Mouse (Mus musculus): Measurements from ENCODE around the gene Tstd2. TPM values are rescaled to one million over a fixed set of nuclear protein-coding genes. Genes with fewer than 3 reads are reported as not detected.

The Tstd2 gene
- 52.6 and 59.5 TPM in 2 replicates for polyA plus RNA-seq (2016; fragmentation: Nextera tagmentation; extraction: Ambion mirVana)

DNA sequence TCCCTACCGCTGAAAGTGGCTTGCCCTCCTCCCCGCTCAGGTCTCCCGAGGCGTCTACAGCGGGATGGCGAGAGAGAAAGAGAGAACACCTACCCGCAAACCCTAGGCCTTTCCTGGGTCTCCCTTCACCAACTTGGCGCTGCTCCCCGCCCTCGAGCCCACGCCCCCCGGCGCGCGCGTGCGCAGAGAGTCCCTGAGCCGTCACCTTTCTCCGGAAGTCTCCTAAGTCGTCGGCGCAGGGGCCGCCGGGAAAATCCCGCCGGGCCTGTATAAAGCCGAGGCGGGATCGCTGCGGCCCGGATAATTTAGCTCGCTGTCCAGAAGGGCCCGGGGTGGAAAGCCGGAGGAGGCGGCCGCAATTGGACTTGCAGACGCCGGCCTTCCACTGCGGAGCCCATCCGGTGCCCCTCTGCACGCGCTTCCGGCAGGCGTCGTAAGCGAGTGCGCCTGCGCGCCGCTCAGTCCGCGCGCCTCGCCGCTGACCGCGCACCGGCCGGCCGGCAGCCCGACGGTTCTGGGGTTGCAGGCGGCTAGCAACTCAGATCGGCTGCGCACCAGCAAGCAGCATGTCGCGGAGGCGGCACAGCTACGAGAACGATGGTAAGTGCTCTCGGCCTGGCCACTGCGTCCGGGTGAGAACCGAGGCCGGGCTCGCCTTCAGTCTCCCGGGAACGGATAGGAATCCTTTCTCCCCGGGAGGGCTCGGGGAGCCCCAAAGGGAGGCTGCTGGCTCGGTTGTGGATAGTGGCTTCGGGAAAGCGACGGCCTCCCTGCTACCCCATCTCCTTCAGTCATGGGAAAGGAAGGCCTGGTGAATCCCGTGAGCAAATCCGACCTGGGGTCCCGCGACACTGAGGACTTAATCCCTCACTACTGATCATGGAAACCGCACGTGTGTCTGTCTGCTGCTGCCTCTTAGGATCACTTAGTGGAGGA is at the start of gene Tstd2, which contains the start of gene Ncbp1:
Tstd2 (minus strand) TSS at position 408 of the 936 bp plus-strand sequence.
Ncbp1 (plus strand) TSS at position 327 of the 936 bp plus-strand sequence.
- H3K4me1 ChIP-seq, result peaks cover 24% of the 10 kb centered on the region
- peak within 1 kb of the TSS; percentile 89 for H3K4me3 ChIP-seq
- H3K36me3 ChIP-seq, result peaks cover 19% of the 10 kb centered on the region
- H3K9ac ChIP-seq (replicated peaks), result peak within 1 kb of the TSS; percentile 93
- under 1% methylated on average over 74 of the region's 90 CpGs for WGBS
- peak; percentile 83 for ATAC-seq (ENCODE audit: low FRiP score, low read depth)
- no peaks in the 10 kb centered on the region for H3K9me3 ChIP-seq
- peak within 1 kb of the TSS; percentile 98 for H3K27ac ChIP-seq (replicated peaks)
- peak within 1 kb of the TSS; percentile 81 for H3K4me2 ChIP-seq (replicated peaks)
- H3K27me3 ChIP-seq, result no peaks in the 10 kb centered on the region

DNA sequence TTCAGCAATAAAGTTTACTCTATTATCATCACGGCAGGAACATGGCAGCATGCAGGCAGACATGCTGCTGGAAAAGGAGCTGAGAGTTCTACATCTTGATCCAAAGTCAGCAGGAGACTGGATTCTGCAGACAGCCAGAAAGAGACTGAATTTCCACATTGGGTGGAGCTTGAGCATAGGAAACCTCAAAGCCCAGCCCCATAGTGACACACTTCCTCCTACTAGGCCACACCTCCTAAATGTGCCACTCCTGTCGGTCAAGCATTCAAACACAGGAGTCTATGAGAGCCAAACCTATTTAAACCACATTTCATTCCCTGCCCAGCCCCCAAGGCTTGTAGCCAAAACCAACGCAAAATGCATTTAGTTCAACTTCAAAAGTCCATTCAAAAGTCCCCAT is 48.0 kb upstream of the Tstd2 start:
- H3K36me3 ChIP-seq, result peaks cover 82% of the 10 kb centered on the region

DNA sequence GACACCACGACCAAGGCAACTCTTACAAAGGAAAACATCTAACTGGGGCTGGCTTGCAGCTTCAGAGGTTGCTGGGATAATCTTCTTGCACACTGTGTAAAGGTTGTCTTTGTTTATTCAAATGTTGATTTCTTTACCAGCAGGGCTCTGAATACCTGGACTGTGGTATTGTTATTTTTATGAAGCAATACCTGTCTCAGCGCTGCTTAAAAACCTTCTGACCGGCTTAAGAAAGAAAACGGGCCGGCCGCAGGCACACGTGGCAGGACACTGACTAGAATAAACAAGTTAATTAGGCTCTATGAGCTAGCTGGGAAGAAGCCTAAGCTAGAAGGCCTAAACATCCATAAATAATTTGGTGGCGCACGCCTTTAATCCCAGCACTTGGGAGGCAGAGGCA is 47.4 kb upstream of the Tstd2 start:
- ATAC-seq (ENCODE audit: low FRiP score, low read depth), result no peak
- H3K4me2 ChIP-seq (replicated peaks), result no peak overlapping the region
- H3K27ac ChIP-seq (replicated peaks), result no peak overlapping the region
- 81% methylated on average over 9 of the region's 9 CpGs for WGBS
- H3K27me3 ChIP-seq, result no peaks in the 10 kb centered on the region
- H3K36me3 ChIP-seq, result peaks cover 83% of the 10 kb centered on the region
- no peaks in the 10 kb centered on the region for H3K9me3 ChIP-seq
- no peak overlapping the region for H3K9ac ChIP-seq (replicated peaks)
- no peaks in the 10 kb centered on the region for H3K4me1 ChIP-seq
- no peak overlapping the region for H3K4me3 ChIP-seq

More for the DNA sequence above, 48.0 kb upstream of the Tstd2 start:
- no peak overlapping the region for H3K9ac ChIP-seq (replicated peaks)
- H3K9me3 ChIP-seq, result no peaks in the 10 kb centered on the region
- no peaks in the 10 kb centered on the region for H3K4me1 ChIP-seq
- H3K4me3 ChIP-seq, result no peak overlapping the region
- ATAC-seq (ENCODE audit: low FRiP score, low read depth), result no peak
- H3K27ac ChIP-seq (replicated peaks), result no peak overlapping the region
- no peak overlapping the region for H3K4me2 ChIP-seq (replicated peaks)
- no peaks in the 10 kb centered on the region for H3K27me3 ChIP-seq
- 83% methylated on average over 3 of the region's 3 CpGs for WGBS

DNA sequence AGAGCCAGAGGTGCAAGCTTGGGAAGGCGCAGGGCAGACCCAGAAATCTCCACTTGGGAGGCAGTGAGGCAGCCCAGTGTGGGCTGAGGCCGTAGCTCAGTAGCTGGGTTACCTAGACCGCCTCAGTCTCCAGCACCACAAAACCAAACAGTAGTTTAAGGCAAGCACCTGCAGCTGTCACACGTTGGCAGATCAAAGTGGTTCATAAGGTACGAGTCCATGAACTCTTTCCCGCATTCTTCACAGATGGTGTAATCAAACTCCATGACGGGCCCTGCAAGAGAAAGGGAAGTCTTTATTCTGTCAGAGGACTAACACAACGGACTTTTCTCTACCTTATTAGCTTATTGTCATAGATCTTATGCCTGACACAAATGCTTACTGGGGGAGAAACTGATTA is 46.9 kb upstream of the Tstd2 start:
- Histone ChIP-seq H3K4me2 (replicated peaks) (no peak overlapping the region), H3K4me1 (no peaks in the 10 kb centered on the region), H3K9me3 (no peaks in the 10 kb centered on the region), H3K36me3 (peaks cover 82% of the 10 kb centered on the region), H3K27me3 (no peaks in the 10 kb centered on the region), H3K27ac (replicated peaks) (no peak overlapping the region), H3K4me3 (no peak overlapping the region), H3K9ac (replicated peaks) (no peak overlapping the region)
- ATAC-seq (ENCODE audit: low FRiP score, low read depth), result no peak
- WGBS, result 87% methylated on average over 8 of the region's 8 CpGs

DNA sequence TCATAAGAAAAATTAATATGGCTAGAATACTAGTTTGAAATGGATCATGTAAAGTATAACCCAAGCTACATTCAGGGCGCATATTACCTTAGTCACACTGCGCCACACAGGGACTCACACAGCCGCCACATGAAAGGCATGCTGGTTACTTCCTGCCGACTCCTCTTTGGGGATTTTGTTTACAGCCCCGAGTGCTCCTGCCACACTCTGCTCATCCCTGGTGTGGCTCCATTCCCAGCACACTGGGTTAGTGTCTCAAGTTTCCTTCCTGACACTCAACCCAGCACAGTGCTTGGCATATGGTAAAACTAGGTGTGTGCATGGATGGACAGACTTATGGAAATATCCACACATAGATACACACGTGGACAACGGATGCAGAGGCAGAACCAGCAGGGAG is 43.7 kb upstream of the Tstd2 start:
- no peak overlapping the region for H3K4me3 ChIP-seq
- WGBS, result 87% methylated on average over 7 of the region's 7 CpGs
- no peak overlapping the region for H3K27ac ChIP-seq (replicated peaks)
- no peak overlapping the region for H3K4me2 ChIP-seq (replicated peaks)
- H3K36me3 ChIP-seq, result peaks cover 83% of the 10 kb centered on the region
- no peaks in the 10 kb centered on the region for H3K4me1 ChIP-seq
- H3K9ac ChIP-seq (replicated peaks), result no peak overlapping the region
- H3K27me3 ChIP-seq, result no peaks in the 10 kb centered on the region
- no peaks in the 10 kb centered on the region for H3K9me3 ChIP-seq
- ATAC-seq (ENCODE audit: low FRiP score, low read depth), result no peak

DNA sequence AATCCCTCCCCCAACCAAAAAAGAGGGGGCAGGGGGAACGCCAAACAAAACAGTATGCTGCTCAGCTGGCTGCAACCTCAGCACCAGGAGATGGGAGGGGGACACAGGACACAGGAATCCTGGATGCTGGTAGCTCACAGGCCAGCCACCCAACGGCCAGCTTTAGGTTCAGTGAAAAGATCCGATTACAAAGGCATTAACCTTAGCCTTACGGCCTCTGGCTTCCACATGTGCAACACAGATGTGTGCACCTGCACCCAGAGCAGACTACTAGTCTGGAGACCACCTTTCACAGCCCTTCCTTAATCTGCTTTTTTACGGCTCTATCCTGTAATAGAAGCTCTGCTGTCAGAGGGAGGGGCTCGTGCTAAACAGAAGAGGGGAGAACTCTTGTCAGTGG is 42.7 kb upstream of the Tstd2 start:
- no peak overlapping the region for H3K4me3 ChIP-seq
- peaks cover 88% of the 10 kb centered on the region for H3K36me3 ChIP-seq
- no peak overlapping the region for H3K27ac ChIP-seq (replicated peaks)
- no peaks in the 10 kb centered on the region for H3K27me3 ChIP-seq
- no peaks in the 10 kb centered on the region for H3K4me1 ChIP-seq
- H3K9ac ChIP-seq (replicated peaks), result no peak overlapping the region
- WGBS, result 67% methylated on average over 6 of the region's 6 CpGs
- no peaks in the 10 kb centered on the region for H3K9me3 ChIP-seq
- no peak for ATAC-seq (ENCODE audit: low FRiP score, low read depth)
- no peak overlapping the region for H3K4me2 ChIP-seq (replicated peaks)

DNA sequence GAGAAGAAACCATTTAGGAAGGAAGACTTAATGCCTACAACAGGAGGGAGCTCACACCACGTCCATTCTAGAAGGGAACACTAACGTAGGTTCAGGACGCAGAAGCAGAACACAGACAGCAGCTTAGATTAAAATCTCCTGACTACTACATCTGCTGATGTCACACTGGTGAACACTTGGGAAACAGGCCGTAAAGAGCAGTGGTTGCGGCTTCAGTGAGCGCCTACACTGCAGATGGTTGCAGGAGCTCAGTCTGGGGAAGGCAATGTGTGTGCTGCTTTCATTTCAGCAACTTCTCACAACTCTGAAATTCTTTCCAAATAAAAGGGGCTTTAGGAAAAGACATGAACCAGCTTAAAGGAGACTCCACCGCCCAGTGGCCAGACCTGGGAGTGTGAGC is 39.0 kb upstream of the Tstd2 start:
- 89% methylated on average over 7 of the region's 7 CpGs for WGBS
- no peak overlapping the region for H3K27ac ChIP-seq (replicated peaks)
- no peak for ATAC-seq (ENCODE audit: low FRiP score, low read depth)

DNA sequence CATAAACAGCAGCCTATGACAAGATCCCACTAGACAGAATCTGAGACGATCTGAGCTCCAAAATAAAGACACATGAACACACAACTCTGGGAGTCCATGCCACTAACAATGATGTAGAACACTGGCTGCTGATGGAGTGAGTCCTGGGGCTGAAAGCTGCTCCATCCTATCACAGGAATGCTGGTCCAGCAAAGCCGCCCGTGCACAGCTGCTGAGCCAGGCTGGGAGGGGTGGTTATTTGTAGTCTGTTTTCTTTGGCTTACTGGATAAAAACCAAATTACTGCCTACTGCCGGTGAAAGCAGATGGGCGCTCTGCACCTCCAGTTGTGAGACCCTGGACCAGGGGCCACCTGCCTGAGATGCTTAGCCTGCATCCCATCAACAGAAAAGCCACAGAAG is 38.5 kb upstream of the Tstd2 start:
- no peak for ATAC-seq (ENCODE audit: low FRiP score, low read depth)
- H3K4me1 ChIP-seq, result no peaks in the 10 kb centered on the region
- H3K9me3 ChIP-seq, result no peaks in the 10 kb centered on the region
- H3K27me3 ChIP-seq, result no peaks in the 10 kb centered on the region
- H3K36me3 ChIP-seq, result peaks cover 87% of the 10 kb centered on the region
- no peak overlapping the region for H3K9ac ChIP-seq (replicated peaks)
- H3K4me2 ChIP-seq (replicated peaks), result no peak overlapping the region
- 88% methylated on average over 5 of the region's 5 CpGs for WGBS
- H3K4me3 ChIP-seq, result no peak overlapping the region
- H3K27ac ChIP-seq (replicated peaks), result no peak overlapping the region

More for the DNA sequence above, 39.0 kb upstream of the Tstd2 start:
- Histone ChIP-seq H3K4me2 (replicated peaks) (no peak overlapping the region), H3K9ac (replicated peaks) (no peak overlapping the region), H3K36me3 (peaks cover 87% of the 10 kb centered on the region), H3K4me3 (no peak overlapping the region), H3K9me3 (no peaks in the 10 kb centered on the region), H3K4me1 (no peaks in the 10 kb centered on the region), H3K27me3 (no peaks in the 10 kb centered on the region)

DNA sequence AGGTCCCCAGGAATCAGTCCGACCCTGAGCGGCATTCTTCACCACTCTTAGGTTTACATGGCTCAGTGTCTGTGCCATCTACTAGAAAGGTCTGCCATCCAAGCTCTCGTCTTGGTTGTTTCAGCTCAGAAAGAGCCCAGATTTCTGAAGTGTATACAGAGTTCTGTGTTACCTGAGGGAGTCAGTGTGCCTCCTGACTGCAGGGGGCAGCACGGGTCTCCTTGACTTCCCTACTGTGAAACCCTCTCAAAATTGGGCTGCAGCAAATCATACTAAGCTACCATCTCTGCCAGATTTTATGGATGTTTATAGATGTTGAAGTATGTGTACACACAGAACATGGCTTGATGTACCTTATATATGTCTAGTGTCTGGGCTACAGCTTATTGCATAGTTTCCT is 37.8 kb upstream of the Tstd2 start:
- WGBS, result 74% methylated on average over 4 of the region's 4 CpGs

DNA sequence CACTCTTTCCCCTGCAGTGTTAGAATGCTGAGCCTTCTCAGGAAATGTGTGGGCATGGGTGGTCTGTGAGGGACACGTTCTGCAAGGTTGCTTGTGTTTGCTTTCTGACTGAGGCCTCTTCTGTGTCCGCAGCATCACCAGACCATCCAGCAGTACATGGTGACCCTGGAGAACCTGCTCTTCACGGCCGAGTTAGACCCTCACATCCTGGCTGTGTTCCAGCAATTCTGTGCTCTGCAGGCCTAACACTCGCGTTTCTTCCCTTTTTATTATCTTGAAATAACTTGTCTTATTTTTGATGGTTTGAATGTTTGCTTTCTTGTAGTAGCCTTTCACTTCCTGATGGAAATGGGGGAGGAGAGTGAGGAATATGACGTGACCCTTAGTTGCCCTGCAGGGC is 33.3 kb upstream of the Tstd2 start:
- Histone ChIP-seq H3K36me3 (peaks cover 93% of the 10 kb centered on the region), H3K4me3 (no peak overlapping the region), H3K9ac (replicated peaks) (no peak overlapping the region), H3K27ac (replicated peaks) (no peak overlapping the region), H3K27me3 (no peaks in the 10 kb centered on the region), H3K4me2 (replicated peaks) (no peak overlapping the region), H3K4me1 (no peaks in the 10 kb centered on the region), H3K9me3 (no peaks in the 10 kb centered on the region)
- no peak for ATAC-seq (ENCODE audit: low FRiP score, low read depth)
- 93% methylated on average over 7 of the region's 7 CpGs for WGBS

More for the DNA sequence above, 37.8 kb upstream of the Tstd2 start:
- Histone ChIP-seq H3K4me2 (replicated peaks) (no peak overlapping the region), H3K4me1 (no peaks in the 10 kb centered on the region), H3K9me3 (no peaks in the 10 kb centered on the region), H3K27ac (replicated peaks) (no peak overlapping the region), H3K36me3 (peaks cover 87% of the 10 kb centered on the region), H3K4me3 (no peak overlapping the region), H3K27me3 (no peaks in the 10 kb centered on the region), H3K9ac (replicated peaks) (no peak overlapping the region)
- no peak for ATAC-seq (ENCODE audit: low FRiP score, low read depth)

DNA sequence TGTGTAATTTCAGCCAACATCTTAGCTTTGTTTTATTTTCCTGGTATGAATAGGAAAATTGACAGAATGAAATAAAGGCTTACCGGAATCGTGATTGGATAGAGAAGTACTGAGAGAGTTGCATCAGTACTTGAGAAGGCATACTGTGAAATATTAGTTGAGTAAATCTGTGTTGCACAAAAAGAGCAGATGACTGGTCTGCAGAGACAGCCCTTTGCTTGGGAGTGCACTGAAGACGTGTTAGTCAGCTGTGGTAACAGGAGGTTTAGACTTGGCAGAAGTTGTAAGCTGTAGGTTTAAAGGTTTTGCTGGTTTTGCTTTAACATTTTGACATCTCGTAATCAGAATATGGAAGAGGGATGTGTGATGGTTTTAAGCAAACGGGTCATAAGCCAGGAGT is 27.3 kb upstream of the Tstd2 start:
- H3K4me1 ChIP-seq, result no peaks in the 10 kb centered on the region
- H3K9me3 ChIP-seq, result no peaks in the 10 kb centered on the region
- no peak for ATAC-seq (ENCODE audit: low FRiP score, low read depth)
- no peak overlapping the region for H3K27ac ChIP-seq (replicated peaks)
- H3K4me3 ChIP-seq, result no peak overlapping the region
- H3K27me3 ChIP-seq, result no peaks in the 10 kb centered on the region
- H3K9ac ChIP-seq (replicated peaks), result no peak overlapping the region
- peaks cover 96% of the 10 kb centered on the region for H3K36me3 ChIP-seq
- H3K4me2 ChIP-seq (replicated peaks), result no peak overlapping the region
- WGBS, result 96% methylated on average over 5 of the region's 5 CpGs

DNA sequence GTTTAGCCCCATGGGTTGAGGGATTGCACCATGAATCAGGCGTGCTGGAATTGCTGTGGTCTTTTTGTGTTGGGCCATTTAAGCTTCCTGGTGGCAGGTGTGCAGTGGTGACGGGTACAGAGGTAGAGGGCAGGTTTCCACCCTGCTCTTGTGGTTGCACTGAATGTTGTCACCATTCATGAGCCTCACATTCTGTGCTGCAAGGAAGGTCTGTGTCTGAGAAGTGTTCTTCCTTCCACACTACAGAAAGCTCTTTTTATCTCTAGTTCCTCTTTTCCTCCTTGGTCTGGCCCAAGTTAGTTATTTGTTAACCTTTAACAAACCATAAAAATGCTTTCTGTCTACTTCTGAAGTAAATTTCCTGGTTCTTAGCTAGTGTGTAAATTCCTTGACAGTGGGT is 25.5 kb upstream of the Tstd2 start:
- Histone ChIP-seq H3K4me1 (no peaks in the 10 kb centered on the region), H3K36me3 (peaks cover 94% of the 10 kb centered on the region), H3K27me3 (no peaks in the 10 kb centered on the region), H3K9me3 (no peaks in the 10 kb centered on the region), H3K4me3 (no peak overlapping the region), H3K9ac (replicated peaks) (no peak overlapping the region), H3K4me2 (replicated peaks) (no peak overlapping the region), H3K27ac (replicated peaks) (no peak overlapping the region)
- ATAC-seq (ENCODE audit: low FRiP score, low read depth), result no peak
- WGBS, result 90% methylated on average over 2 of the region's 2 CpGs
